Mouse (Mus musculus) embryo, embryonic 10 days (tissue): Measurements from ENCODE around the gene Tktl2.

Experiments
- DNase-seq: peaks from one replicate; pipeline ENCODE4 v3.0.0-alpha.2; 2015; ENCODE audit warnings: low spot score

The Tktl2 gene

DNA sequence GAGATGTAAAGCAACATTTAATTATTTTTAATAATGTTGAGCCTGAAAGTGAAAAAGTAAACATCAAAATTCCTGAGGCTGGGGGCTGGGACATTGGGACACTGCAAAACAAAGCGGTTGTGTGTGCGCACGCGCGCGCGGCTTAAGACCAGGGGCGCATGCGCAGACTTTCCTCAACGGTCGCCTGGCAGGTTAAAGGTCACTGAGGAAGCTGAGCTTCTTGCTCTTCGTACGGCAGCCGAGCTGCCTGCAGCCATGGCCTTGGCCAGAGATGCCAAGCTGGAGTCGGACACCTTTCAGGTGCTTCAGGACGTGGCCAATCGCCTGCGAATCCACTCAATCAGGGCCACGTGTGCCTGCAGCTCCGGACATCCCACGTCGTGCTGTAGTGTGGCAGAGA lies at the start of gene Tktl2:
Gene Tktl2, plus strand, starts transcription at position 220 of the 400 bp plus-strand sequence.
- no peak for DNase-seq

DNA sequence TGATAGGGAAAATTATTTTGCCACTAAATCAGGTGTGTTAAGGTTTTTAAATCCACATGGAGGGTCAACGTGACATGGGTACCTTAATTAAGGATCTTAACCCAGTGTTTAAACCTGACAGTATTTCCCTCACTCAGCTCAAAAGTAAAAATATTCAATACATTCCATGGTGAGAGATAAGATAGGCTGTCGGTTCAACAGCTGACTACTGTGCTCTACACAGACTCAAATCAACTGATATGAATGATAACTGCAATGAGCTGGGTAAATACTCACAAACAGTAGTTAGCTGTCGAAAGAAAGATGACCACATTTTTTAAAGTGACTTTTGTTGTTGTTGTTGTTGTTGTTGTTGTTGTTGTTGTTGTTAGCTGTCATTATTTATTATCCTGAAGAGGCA lies 41.7 kb upstream of the Tktl2 start:
- DNase-seq: no peak

DNA sequence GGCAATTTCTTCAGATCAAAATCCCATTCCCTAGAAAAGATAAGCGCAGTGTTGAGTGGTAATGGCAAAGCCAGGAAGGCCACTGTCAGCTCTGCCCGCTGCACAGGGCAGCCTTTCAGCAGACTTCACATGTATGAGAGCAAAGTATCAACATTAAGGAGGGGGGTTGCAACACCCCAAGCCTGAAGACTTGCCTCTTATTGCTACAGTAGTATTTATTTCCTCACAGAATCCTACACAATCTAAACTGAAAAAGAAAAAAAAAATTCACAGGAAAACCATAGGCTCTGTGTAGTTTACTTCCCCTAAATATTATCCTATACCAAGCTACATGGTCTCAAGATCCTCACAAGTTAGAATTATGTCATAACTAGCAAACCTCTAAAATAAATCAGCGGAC lies 34.7 kb upstream of the Tktl2 start:
- no peak for DNase-seq

DNA sequence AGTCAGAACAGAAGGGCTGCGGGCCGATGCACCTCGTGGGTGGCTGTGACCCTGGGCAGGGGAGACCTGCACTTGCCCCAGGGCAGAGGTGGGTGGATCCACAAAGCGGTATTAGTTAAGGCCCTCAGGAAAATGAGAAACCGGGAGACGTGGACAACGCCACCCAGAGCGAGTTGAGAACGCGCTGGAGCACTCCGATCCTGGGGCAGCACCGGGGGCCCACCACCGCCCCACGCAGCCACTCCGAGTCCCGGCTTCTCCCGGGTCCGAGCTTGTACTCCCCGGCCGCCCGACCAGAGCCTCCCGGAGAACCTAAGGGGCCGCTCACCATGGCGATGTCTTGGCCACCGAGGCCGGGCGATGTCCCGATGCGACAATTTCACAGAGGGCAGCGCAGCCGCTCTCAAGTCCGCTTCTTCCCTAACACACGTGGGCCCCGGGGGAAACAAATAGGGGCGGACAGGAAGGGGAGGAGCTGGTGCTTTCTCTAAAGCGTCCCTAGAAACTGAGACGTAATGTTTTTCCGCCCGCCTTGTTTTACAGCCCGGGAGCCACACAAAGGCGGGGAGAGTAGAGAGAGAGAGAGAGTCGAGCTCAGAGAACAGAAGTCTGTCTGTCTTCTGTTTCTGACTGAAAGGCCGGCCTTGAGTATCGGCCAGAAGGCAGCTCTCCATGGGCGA lies 25.3 kb upstream of the Tktl2 start, which contains the start of gene Tma16:
Gene Tma16, minus strand, starts transcription at position 447 of the 680 bp plus-strand sequence.
- DNase-seq: peak; percentile 80

DNA sequence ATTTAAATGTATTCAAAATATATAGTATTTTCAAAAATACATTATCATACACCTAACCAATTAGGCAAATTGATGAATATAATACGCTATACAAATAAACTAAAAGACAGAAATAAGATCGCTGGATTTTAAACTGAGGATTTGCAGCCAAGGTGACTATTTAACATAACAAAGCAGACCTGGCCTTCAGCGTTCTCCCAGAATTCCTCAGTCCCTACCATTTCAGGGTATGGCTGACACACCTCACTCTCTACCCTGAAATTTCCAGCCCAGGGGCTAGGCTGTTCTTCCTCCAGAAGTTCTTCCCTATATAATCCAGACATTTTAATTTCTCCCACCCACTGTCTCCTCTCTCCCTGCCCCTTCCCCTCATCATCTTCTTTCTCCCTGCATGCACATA lies 23.0 kb upstream of the Tktl2 start:
- DNase-seq: no peak

DNA sequence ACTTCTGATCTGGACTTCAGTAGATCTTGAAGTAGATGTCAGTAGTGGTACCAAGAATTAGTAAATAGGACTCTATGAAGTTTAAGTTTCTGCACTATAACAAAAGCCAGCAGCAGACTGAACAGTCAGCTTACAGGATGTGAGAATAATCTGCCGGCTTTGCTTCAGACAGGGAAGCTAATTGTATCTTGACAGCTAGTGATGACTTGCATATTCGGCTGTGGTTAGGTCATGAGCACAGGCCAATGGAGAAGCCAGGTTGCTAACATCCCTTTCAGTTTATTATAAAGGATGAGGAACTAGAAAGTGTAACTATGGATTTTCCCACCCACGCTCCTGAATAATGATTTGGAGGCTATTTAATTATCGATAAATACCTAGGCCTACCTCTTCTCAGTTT lies 20.9 kb upstream of the Tktl2 start:
- no peak for DNase-seq

DNA sequence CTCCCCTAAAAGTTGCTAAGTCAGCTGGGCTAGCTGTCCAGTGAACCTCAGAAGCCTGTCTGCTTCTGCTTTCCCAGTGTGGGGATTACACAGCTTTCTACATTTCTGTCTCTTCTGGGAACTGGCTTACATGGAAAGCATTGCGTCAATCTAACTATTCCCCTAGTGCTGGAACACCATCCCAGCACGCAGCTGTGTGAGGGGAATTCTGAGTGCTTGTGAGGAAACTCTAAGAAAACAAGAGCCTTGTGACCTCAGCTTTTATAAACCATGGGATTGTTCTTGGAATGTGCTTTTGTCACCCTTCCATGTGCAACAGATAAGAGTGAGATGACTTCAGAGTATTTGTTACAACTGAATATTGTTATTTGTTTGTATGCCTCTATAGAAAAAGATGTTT lies 17.1 kb upstream of the Tktl2 start:
- DNase-seq: no peak

DNA sequence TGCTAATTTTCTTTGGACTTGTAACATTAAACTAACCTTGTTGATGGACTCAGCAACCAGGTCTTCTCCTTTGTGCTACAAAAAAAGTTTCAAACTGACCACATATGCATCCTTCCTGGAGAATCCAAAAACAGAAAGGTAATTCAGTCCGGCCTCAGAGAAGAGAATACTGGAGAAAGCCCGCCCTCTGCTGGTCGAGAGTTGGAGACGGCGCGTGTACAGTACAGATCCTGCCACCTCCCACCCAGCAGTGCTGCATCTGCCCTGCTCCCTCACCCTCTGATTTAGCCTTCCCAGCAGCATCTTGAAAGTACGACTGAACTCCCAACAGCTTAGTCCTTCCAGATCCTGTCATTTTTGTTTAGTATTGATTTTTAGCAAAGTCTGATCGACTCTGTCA lies 15.8 kb upstream of the Tktl2 start:
- peak; percentile 72 for DNase-seq

DNA sequence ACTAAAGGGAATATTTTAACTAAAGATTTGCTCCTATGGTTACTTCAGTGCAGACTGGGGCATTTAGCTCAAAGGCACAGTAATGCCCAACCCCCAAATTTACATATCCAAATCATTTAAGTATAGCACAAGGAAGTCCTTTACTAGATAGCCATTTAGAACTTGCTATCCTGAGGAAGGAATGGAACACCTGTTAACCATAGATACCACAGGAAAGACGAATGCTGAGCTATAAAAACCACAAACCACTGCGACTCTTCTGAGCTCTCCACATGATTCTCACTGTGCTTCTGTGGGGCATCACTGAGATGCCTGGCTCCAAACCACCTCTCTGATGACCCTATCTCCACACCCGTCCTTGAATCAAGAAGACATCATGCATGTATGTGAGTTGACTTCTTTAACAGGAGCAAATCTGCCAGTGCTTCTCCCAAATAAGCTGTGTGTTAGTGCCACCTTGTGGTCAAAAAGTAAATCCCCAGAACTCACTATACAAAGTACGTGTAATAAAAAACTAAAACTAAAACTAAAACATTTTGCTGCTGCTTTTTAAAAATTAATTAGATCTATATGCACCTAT lies 14.5 kb upstream of the Tktl2 start:
- peak; percentile 73 for DNase-seq

DNA sequence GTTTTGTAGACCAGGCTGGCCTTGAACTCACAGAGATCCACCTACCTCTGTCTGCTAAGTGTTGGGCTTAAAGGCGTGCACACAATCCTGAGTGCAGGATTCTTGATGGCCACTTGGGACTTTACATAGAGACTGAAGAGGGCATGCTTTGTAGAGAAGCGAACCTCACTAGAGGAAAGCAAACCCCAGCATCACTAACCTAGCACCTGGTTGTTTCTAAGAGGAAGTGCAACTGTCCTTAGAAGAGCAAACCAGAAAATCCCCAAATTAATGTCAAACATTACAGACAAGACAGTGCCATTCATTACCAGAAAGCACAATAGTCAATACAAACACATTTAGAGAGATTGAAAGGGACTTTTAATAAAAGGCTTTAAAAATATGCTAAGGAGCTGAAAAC lies 8.2 kb upstream of the Tktl2 start:
- no peak for DNase-seq

DNA sequence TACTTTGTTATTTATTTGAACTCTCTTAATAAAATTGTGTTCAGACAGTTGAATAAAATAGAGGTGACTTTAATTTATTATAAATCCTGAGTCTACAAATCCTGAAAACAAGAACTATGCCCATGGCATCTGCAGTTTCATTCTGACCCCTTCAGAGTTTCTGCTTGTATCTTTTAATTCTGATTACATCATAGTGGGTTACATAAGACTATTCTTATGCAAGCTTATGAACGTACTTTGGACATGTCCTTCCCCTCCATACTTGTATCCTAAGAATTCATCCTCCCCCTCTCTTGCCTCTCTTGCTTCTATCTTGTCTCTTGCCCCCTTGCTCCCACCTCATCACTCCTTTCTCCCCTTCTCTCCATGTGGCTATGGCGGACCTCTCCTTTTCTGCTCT lies 7.6 kb downstream of the Tktl2 start:
- DNase-seq: no peak

DNA sequence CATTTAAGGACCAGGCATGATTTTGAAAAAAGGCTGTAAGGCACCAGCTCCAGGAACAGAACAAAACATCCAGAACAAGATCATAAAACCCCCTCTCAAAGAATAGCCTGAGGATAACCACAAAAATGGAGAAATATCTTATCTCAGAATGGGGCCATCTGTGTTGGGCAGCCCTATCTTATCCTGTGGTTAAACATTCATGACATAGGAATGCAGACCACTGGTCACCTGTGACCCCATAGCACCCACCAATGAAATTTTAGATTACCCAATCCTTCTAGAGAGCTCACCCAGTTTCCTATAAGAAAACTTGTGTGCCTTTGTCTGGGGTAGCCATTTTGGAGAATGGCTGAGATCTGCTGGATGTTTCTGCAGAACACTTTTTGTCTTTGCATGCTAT lies 9.0 kb downstream of the Tktl2 start:
- DNase-seq: no peak

DNA sequence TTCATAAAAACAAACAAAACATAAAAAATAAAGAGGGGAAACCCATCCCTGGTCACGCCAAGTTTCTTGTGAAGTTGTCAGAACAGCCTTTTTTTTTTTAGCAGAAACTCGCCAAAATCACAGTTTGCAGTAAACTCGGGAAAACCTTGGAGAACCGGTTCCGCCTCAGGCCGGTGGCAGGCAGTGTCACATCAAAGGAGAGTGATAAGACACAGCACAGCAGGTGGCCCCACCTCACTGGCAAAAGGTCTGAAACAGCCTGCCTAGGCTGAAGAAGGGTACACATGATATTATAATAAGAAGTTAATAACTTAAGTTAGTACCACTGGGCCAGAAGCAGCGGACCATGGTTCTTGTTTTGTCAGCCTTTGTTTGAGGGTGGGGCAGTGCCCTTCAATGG lies 38.5 kb downstream of the Tktl2 start:
- DNase-seq: peak; percentile 10
